Mouse (Mus musculus) erythroblast, embryonic 14.5 days (primary cell): ENCODE data around the gene Samd7. TPM values are rescaled to one million over a fixed set of nuclear protein-coding genes. Genes with fewer than 3 reads are reported as not detected.

Source experiments
- H3K27me3 ChIP-seq: 2 replicates; pipeline ENCODE4 v1.6.1; 2012; ENCODE audit warnings: inconsistent platforms; ENCODE audit not compliant: control insufficient read depth
- H3K36me3 ChIP-seq: 2 replicates; pipeline ENCODE4 v1.6.1; 2012; ENCODE audit warnings: mild to moderate bottlenecking, inconsistent platforms; ENCODE audit not compliant: control insufficient read depth
- H3K4me1 ChIP-seq: 2 replicates; pipeline ENCODE4 v1.6.1; 2012; ENCODE audit warnings: inconsistent platforms; ENCODE audit not compliant: control insufficient read depth
- H3K4me3 ChIP-seq: replicated peaks from 2 replicates; pipeline ENCODE3; 2012; ENCODE audit warnings: moderate library complexity, mild to moderate bottlenecking, inconsistent platforms
- H3K9me3 ChIP-seq: 2 replicates; pipeline ENCODE4 v1.6.1; 2012; ENCODE audit warnings: low read length, inconsistent platforms, mixed read lengths; ENCODE audit not compliant: control insufficient read depth
- GATA1 ChIP-seq: IDR thresholded peaks from 2 replicates; pipeline ENCODE4 v1.6.1; 2012; ENCODE audit warnings: low read length, inconsistent platforms, mixed read lengths
- TAL1 ChIP-seq: IDR thresholded peaks from 3 replicates; pipeline ENCODE4 v1.6.1; 2012; ENCODE audit warnings: low read length, inconsistent platforms, mixed read lengths
- polyA plus RNA-seq: library from polyadenylated mRNA; stranded (reverse); fragments of >175 nt; gene quantifications from 2 replicates; pipeline ENCODE4 v1.2.3, GENCODE M21; 2012

Samd7 gene
- polyA plus RNA-seq, 1 experiment = not detected

GRCm38 (mm10) chr3:30722036-30722435 is 24.1 kb upstream of the Samd7 start:
- Histone ChIP-seq H3K9me3 (no peaks in the 10 kb centered on the region), H3K4me3 (no peak overlapping the region), H3K36me3 (no peaks in the 10 kb centered on the region), H3K4me1 (no peaks in the 10 kb centered on the region), H3K27me3 (peaks cover 2% of the 10 kb centered on the region; the same call in 1 of the 2 replicates)
- no peak for TF ChIP-seq TAL1
- TF ChIP-seq GATA1 = no peak

DNA sequence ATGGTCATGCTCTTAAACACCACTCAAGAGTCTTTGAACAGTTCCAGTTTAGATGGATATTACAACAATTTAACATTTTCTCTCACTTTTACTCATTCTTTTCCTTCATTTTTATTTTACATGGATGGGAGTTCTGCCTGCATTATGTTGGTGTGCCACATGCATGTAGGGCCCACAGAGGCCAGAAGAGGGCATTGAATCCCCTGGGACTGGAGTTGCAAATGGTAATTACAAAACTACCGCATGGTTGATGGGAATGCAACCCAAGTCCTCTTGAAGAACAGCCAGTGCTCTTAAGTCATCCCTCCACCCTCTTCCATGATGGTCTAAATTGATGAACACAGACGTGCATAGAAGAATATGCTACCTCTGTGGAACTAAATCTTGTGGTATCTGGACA is 23.6 kb upstream of the Samd7 start:
- Histone ChIP-seq H3K27me3 (peaks cover 2% of the 10 kb centered on the region; the same call in 1 of the 2 replicates), H3K4me3 (no peak overlapping the region)
- TF ChIP-seq GATA1 (no peak), TAL1 (no peak)

GRCm38 (mm10) chr3:30723179-30723578 is 22.9 kb upstream of the Samd7 start:
- Histone ChIP-seq H3K4me1 (no peaks in the 10 kb centered on the region), H3K9me3 (no peaks in the 10 kb centered on the region), H3K36me3 (no peaks in the 10 kb centered on the region), H3K27me3 (peaks cover 2% of the 10 kb centered on the region; the same call in 1 of the 2 replicates), H3K4me3 (no peak overlapping the region)
- TF ChIP-seq GATA1 (no peak), TAL1 (no peak)

More for the DNA sequence above, 23.6 kb upstream of the Samd7 start:
- Histone ChIP-seq H3K36me3 (no peaks in the 10 kb centered on the region), H3K9me3 (no peaks in the 10 kb centered on the region), H3K4me1 (no peaks in the 10 kb centered on the region)

GRCm38 (mm10) chr3:30724105-30724824 is 21.8 kb upstream of the Samd7 start:
- no peaks in the 10 kb centered on the region for H3K36me3 ChIP-seq
- no peaks in the 10 kb centered on the region for H3K4me1 ChIP-seq
- H3K27me3 ChIP-seq = peaks cover 2% of the 10 kb centered on the region; the same call in 1 of the 2 replicates
- H3K9me3 ChIP-seq = no peaks in the 10 kb centered on the region
- TF ChIP-seq TAL1 (no peak), GATA1 (no peak)
- H3K4me3 ChIP-seq = no peak overlapping the region

GRCm38 (mm10) chr3:30724848-30725465 is 21.1 kb upstream of the Samd7 start:
- TF ChIP-seq TAL1 (no peak), GATA1 (no peak)
- H3K9me3 ChIP-seq = no peaks in the 10 kb centered on the region
- no peak overlapping the region for H3K4me3 ChIP-seq

DNA sequence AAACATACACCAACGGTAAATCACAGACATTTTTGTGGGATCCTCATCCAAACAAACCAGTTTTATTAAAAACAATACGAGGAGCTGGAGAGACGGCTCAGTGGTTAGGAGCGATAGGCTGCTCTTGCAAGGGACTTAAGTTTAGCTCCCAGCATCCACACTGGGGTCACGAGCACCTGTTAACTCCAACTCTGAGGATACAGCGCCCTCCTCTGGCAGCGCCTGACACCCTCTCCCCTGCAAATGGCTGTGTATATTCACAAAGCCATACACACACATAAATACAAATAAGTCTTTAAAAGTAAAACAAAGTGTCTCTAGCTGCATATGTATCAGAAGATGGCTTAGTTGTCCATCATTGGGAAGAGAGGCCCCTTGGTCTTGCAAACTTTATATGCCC is 20.6 kb upstream of the Samd7 start:
- Histone ChIP-seq H3K9me3 (no peaks in the 10 kb centered on the region), H3K4me3 (no peak overlapping the region), H3K4me1 (no peaks in the 10 kb centered on the region), H3K27me3 (peaks cover 2% of the 10 kb centered on the region; the same call in 1 of the 2 replicates), H3K36me3 (no peaks in the 10 kb centered on the region)
- TF ChIP-seq TAL1 (no peak), GATA1 (no peak)

More at GRCm38 (mm10) chr3:30724848-30725465, 21.1 kb upstream of the Samd7 start:
- no peaks in the 10 kb centered on the region for H3K4me1 ChIP-seq
- H3K36me3 ChIP-seq = no peaks in the 10 kb centered on the region
- H3K27me3 ChIP-seq = peaks cover 2% of the 10 kb centered on the region; the same call in 1 of the 2 replicates

DNA sequence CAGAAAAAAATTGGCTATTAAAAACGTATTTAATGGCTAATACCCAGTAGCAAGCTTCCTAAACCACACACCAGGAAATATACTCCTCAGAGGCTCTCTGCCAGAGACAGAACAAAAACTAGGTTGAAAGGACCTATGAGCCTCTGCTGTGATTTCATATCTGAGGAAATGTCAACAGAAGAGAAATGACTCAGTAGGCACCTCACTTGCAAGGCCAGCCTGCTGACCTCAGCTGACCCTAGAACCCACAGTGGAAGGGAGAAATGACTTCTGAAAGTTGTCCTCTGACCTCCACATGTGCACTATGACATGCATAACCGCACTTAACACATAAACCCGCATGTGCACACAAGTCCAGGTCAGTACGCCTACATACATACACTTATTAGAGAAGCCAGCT is 18.9 kb upstream of the Samd7 start:
- Histone ChIP-seq H3K4me3 (no peak overlapping the region), H3K4me1 (no peaks in the 10 kb centered on the region), H3K9me3 (no peaks in the 10 kb centered on the region), H3K36me3 (no peaks in the 10 kb centered on the region), H3K27me3 (peaks cover 2% of the 10 kb centered on the region; the same call in 1 of the 2 replicates)
- no peak for TF ChIP-seq GATA1
- TF ChIP-seq TAL1 = no peak

DNA sequence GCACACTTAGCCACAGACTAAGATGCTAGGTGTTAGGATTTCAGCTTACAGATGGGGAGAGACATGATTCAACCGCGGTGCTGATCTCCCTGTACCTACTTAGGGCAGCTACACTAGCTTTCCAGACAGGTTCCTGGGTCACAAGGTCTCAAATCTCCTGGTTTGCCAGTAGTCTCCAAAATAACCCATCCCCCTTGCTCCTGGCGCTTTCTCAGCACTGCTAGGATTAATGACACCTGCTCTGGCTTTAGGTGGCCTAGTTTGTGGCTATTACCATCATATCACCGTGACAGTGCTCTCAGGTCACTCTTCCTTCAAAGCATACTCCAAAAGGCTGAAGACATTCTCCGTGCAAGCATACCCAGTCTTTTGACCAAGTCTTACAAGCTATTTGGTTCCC is 17.0 kb upstream of the Samd7 start:
- no peaks in the 10 kb centered on the region for H3K36me3 ChIP-seq
- no peaks in the 10 kb centered on the region for H3K4me1 ChIP-seq
- no peak overlapping the region for H3K4me3 ChIP-seq
- H3K9me3 ChIP-seq = no peaks in the 10 kb centered on the region
- TF ChIP-seq GATA1 (no peak), TAL1 (no peak)
- H3K27me3 ChIP-seq = peaks cover 5% of the 10 kb centered on the region; the same call in 1 of the 2 replicates

- Histone ChIP-seq H3K36me3 (no peaks in the 10 kb centered on the region), H3K4me1 (no peaks in the 10 kb centered on the region), H3K9me3 (no peaks in the 10 kb centered on the region), H3K4me3 (no peak overlapping the region), H3K27me3 (peaks cover 3% of the 10 kb centered on the region)
- no peak for TF ChIP-seq TAL1
- no peak for TF ChIP-seq GATA1
Observed at GRCm38 (mm10) chr3:30736809-30737208, 9.3 kb upstream of the Samd7 start.
